20 mouse cellular contexts compared by ENCODE assay signal in the genomic region with DNA sequence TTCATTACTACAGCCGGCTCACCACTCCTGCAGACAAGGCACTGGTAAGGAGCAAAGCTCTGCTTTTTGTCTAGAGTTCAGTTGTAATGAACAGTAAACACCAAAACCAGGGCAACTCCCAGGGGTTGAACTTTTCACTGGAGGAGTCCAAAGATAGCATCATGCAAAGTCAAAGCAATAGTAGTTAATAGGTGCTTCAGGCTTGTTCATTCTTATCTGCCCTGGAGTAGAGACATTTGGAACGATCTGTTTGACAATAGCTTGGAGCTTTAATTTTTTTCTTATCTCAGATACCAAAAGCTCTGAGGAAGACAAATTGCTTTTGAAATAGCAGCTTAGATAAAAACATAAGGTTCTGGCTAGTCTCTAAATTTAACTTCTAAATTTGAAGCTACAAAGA. TPM values are rescaled to one million over a fixed set of nuclear protein-coding genes. Genes with fewer than 3 reads are reported as not detected.
DNase-seq lines count a peak whose midpoint lies in the region; ATAC-seq lines count a peak whose summit lies in the region.
"Had no signal": no experiment of that assay in that cellular context is flagged by ENCODE, and none has a peak within 500 bp of the region (broad histone marks: within the 10 kb centered on the region; RNA-seq: fewer than 3 reads in every experiment).

No protein-coding gene starts in this region.

- peak; percentile 63 for ATAC-seq in liver, embryonic 13.5 days (ENCODE audit: low read depth)
- peak; percentile 54 for ATAC-seq in liver, embryonic 16.5 days (ENCODE audit: low read depth)
- no peak for ATAC-seq in megakaryocyte, adult 5-6 weeks (ENCODE audit: poor library complexity, severe bottlenecking)
- ATAC-seq: forebrain, embryonic 13.5 days had no signal

- H3K4me2 ChIP-seq in liver, embryonic 13.5 days, result no peak overlapping the region
- H3K4me2 ChIP-seq in liver, embryonic 16.5 days (ENCODE audit: low read depth, low read length), result no peak overlapping the region
- H3K4me2 ChIP-seq: forebrain, embryonic 13.5 days; heart, embryonic 13.5 days; hindbrain, embryonic 15.5 days had no signal

- peaks cover 11% of the 10 kb centered on the region for H3K4me1 ChIP-seq in liver, embryonic 13.5 days (replicated peaks)
- no peaks in the 10 kb centered on the region; the same call in 1 of the 2 replicates for H3K4me1 ChIP-seq in liver, embryonic 16.5 days (ENCODE audit: control insufficient read depth, low read depth, low read length)
- H3K4me1 ChIP-seq: forebrain, embryonic 13.5 days; hindbrain, embryonic 15.5 days had no signal

- intact Hi-C loops in left cerebral cortex, postnatal 14 days (cut with DNase I), result loop anchor here (5.0 kb wide), 1 partner anchor 351 kb away; the partner anchor contains the start of gene Cdc20b

- peak overlapping the region; percentile 32 for H3K27ac ChIP-seq in liver, embryonic 13.5 days
- no peak overlapping the region for H3K27ac ChIP-seq in liver, embryonic 16.5 days (ENCODE audit: low read length)
- H3K27ac ChIP-seq: embryonic facial prominence, embryonic 10.5 days; forebrain, embryonic 13.5 days; heart, embryonic 13.5 days; hindbrain, embryonic 15.5 days had no signal

- 45% methylated on average over 2 of the region's 2 CpGs for WGBS in liver, embryonic 13.5 days (ENCODE audit: insufficient replicate concordance)
- 30% methylated on average over 2 of the region's 2 CpGs for WGBS in liver, embryonic 16.5 days (ENCODE audit: insufficient replicate concordance)

- H3K9ac ChIP-seq in liver, embryonic 13.5 days, result no peak overlapping the region
- H3K9ac ChIP-seq in liver, embryonic 16.5 days (ENCODE audit: low read depth, low read length), result no peak overlapping the region
- H3K9ac ChIP-seq: forebrain, embryonic 13.5 days; heart, embryonic 13.5 days; hindbrain, embryonic 15.5 days had no signal

- no peaks in the 10 kb centered on the region for H3K9me3 ChIP-seq in liver, embryonic 13.5 days (replicated peaks)
- H3K9me3 ChIP-seq in liver, embryonic 16.5 days (replicated peaks; ENCODE audit: control insufficient read depth, low read length), result no peaks in the 10 kb centered on the region
- H3K9me3 ChIP-seq: embryonic facial prominence, embryonic 10.5 days; forebrain, embryonic 13.5 days; heart, embryonic 13.5 days; hindbrain, embryonic 15.5 days had no signal

- DNase-seq in liver, embryonic 13.5 days, result no peak
- DNase-seq in liver (no peak), MN1 (ENCODE audit: low spot score) (peak; percentile 38)
- no peak for DNase-seq in left cerebral cortex, postnatal 14 days (ENCODE audit: low spot score in 2 of 2)
- DNase-seq in layer of hippocampus, adult 11-12 months (ENCODE audit: low spot score), result no peak
- DNase-seq: adrenal gland, postnatal 10 days; cerebellum, adult 18-20 months; cerebellum, adult 9-11 months; cerebellum, postnatal 36 days; gastrocnemius, adult 2 months; gastrocnemius, postnatal 25 days; heart, postnatal 36 days had no signal

- no peaks in the 10 kb centered on the region for H3K27me3 ChIP-seq in liver, embryonic 13.5 days
- no peaks in the 10 kb centered on the region for H3K27me3 ChIP-seq in liver, embryonic 16.5 days (ENCODE audit: control insufficient read depth, insufficient read depth, low read depth, low read length)
- H3K27me3 ChIP-seq: CH12.LX; forebrain, embryonic 13.5 days; heart, embryonic 13.5 days; hindbrain, embryonic 15.5 days had no signal

- H3K36me3 ChIP-seq in liver, embryonic 13.5 days, result peaks cover 8% of the 10 kb centered on the region
- H3K36me3 ChIP-seq in liver, embryonic 16.5 days (ENCODE audit: control insufficient read depth, insufficient read depth), result no peaks in the 10 kb centered on the region
- H3K36me3 ChIP-seq: embryonic facial prominence, embryonic 10.5 days had no signal

- no peak overlapping the region for H3K4me3 ChIP-seq in liver, embryonic 13.5 days (replicated peaks)
- no peak overlapping the region for H3K4me3 ChIP-seq in liver, embryonic 16.5 days (ENCODE audit: low read depth, low read length)
- H3K4me3 ChIP-seq: embryonic facial prominence, embryonic 10.5 days; forebrain, embryonic 13.5 days; gastrocnemius, adult 2 months; heart, embryonic 13.5 days; hindbrain, embryonic 15.5 days had no signal

RNA-seq across cellular contexts. Expression of gene Slc38a9, which starts 25.6 kb away (rescaled TPM):
- polyA plus RNA-seq in liver, embryonic 13.5 days (2015; fragmentation: Nextera tagmentation; extraction: Ambion mirVana), result 10.3 and 10.9 TPM in 2 replicates
- 14.6 and 16.5 TPM in 2 replicates for polyA plus RNA-seq in liver, embryonic 16.5 days (2015; fragmentation: Nextera tagmentation; extraction: Ambion mirVana)
- total RNA-seq in left cerebral cortex, postnatal 14 days (2021), result 10 to 100 TPM; 18.5 to 21.7 TPM
- total RNA-seq in megakaryocyte, adult 5-6 weeks (2015), result 26.5 and 29.0 TPM in 2 replicates
- 18.0 and 24.0 TPM in 2 replicates for total RNA-seq in megakaryocyte, adult 5-6 weeks (2017)

RNA-seq across cellular contexts. Expression of gene Ddx4, which starts 33.9 kb away (rescaled TPM):
- polyA plus RNA-seq in liver, embryonic 13.5 days (2015; fragmentation: Nextera tagmentation; extraction: Ambion mirVana), result 0.20 and 0.27 TPM in 2 replicates
- 0.14 and 0.22 TPM in 2 replicates for polyA plus RNA-seq in liver, embryonic 16.5 days (2015; fragmentation: Nextera tagmentation; extraction: Ambion mirVana)
- total RNA-seq in left cerebral cortex, postnatal 14 days (2021), result 1 to 10 TPM in 1 of 2 experiments, under 1 TPM in 1; 0.78 to 1.2 TPM
- total RNA-seq in megakaryocyte, adult 5-6 weeks (2015), result 0.39 TPM in 1 of 2 replicates, not detected in the other
- 0.29 TPM in 1 of 2 replicates, not detected in the other for total RNA-seq in megakaryocyte, adult 5-6 weeks (2017)
- total RNA-seq: gastrocnemius, adult 2 months; gastrocnemius, postnatal 25 days; granulocyte monocyte progenitor cell, adult 5-6 weeks had no signal
